Mouse (Mus musculus) heart, adult 18-20 months (tissue): ENCODE results near the gene Rgs19. TPM values are rescaled to one million over a fixed set of nuclear protein-coding genes. Genes with fewer than 3 reads are reported as not detected.

Source experiments
- DNase-seq, 2 experiments: peaks; one replicate each; pipeline ENCODE4 v3.0.0; 2021 to 2022; ENCODE audit warnings: mixed read lengths in 1 of 2
- long read RNA-seq, 2 experiments: library from polyadenylated mRNA; stranded (forward); transcript quantifications; one replicate each; pipeline ENCODE4 v2.0.0; 2021
- total RNA-seq, 2 experiments: library from RNA; stranded (reverse); gene quantifications; 2 replicates each; pipeline ENCODE4 v1.2.3; 2021

Rgs19 gene
- total RNA-seq, result 1 to 10 TPM; 7.4 to 7.7 TPM
- long read RNA-seq, experiment 1, partial matches to known transcripts, result 0 of 5 reads
- long read RNA-seq, experiment 1, other reads (novel, unspliced or antisense), result 3 of 5 reads
- long read RNA-seq, experiment 2, partial matches to known transcripts, result 0 of 1 reads
- long read RNA-seq, experiment 2, other reads (novel, unspliced or antisense), result 0 of 1 reads

- DNase-seq, result peak; percentile 84 to 93
These were observed at the start of gene Rgs19 for GRCm38 (mm10) chr2:181693339-181694280. TSS of gene Rgs19 (minus strand) at chr2:181693977.

GRCm38 (mm10) chr2:181730051-181730450, 36.3 kb upstream of the Rgs19 start:
- DNase-seq, result no peak

GRCm38 (mm10) chr2:181727659-181728262, 34.0 kb upstream of the Rgs19 start:
- no peak for DNase-seq

GRCm38 (mm10) chr2:181722213-181722612, 28.4 kb upstream of the Rgs19 start:
- peak in 1 of 2 experiments; percentile 17 for DNase-seq

- no peak for DNase-seq
These were observed 27.4 kb upstream of the Rgs19 start for GRCm38 (mm10) chr2:181721200-181721599.

- no peak for DNase-seq
These were observed 26.3 kb upstream of the Rgs19 start for GRCm38 (mm10) chr2:181720061-181720460.

- no peak for DNase-seq
These were observed 23.2 kb upstream of the Rgs19 start for GRCm38 (mm10) chr2:181716991-181717390.

- no peak for DNase-seq
These were observed 21.6 kb upstream of the Rgs19 start for GRCm38 (mm10) chr2:181715382-181715781.

GRCm38 (mm10) chr2:181714903-181715326, 21.1 kb upstream of the Rgs19 start, which contains the start of gene Oprl1:
TSS of gene Oprl1 (plus strand) at chr2:181715016.
- no peak for DNase-seq

GRCm38 (mm10) chr2:181713749-181714148, 20.0 kb upstream of the Rgs19 start:
- no peak for DNase-seq

- DNase-seq, result peak in 1 of 2 experiments; percentile 32
These were observed 12.9 kb upstream of the Rgs19 start for GRCm38 (mm10) chr2:181706668-181707067.

GRCm38 (mm10) chr2:181698241-181698640, 4.5 kb upstream of the Rgs19 start, which contains the start of gene Lkaaear1:
TSS of gene Lkaaear1 (minus strand) at chr2:181698442.
- no peak for DNase-seq

GRCm38 (mm10) chr2:181696801-181697420, 3.1 kb upstream of the Rgs19 start:
- DNase-seq, result no peak

GRCm38 (mm10) chr2:181695776-181696175, 2.0 kb upstream of the Rgs19 start:
- no peak for DNase-seq

GRCm38 (mm10) chr2:181694581-181694980, 804 bp upstream of the Rgs19 start:
- DNase-seq, result no peak

GRCm38 (mm10) chr2:181692304-181692703, 1.5 kb downstream of the Rgs19 start:
- DNase-seq, result no peak

GRCm38 (mm10) chr2:181691571-181691970, 2.2 kb downstream of the Rgs19 start:
- DNase-seq, result peak in 1 of 2 experiments; percentile 32

- no peak for DNase-seq
These were observed 2.7 kb downstream of the Rgs19 start for GRCm38 (mm10) chr2:181691083-181691482.

- DNase-seq, result no peak
These were observed 4.2 kb downstream of the Rgs19 start for GRCm38 (mm10) chr2:181689466-181690160.

- DNase-seq, result no peak
These were observed 6.2 kb downstream of the Rgs19 start for GRCm38 (mm10) chr2:181687586-181687985.

GRCm38 (mm10) chr2:181685686-181686085, 8.1 kb downstream of the Rgs19 start:
- DNase-seq, result peak in 1 of 2 experiments; percentile 0

GRCm38 (mm10) chr2:181684713-181685112, 9.1 kb downstream of the Rgs19 start:
- DNase-seq, result peak in 1 of 2 experiments; percentile 3
